Mouse (Mus musculus): ENCODE results near the gene Heatr9.

Gene Heatr9

GRCm38 (mm10) chr11:83522075-83522474 lies at the start of gene Heatr9:
TSS of gene Heatr9 (minus strand) at chr11:83522175.
- 91% methylated on average over 3 of the region's 3 CpGs for WGBS

GRCm38 (mm10) chr11:83570189-83570588 lies 48.2 kb upstream of the Heatr9 start:
- WGBS = 97% methylated on average over 2 of the region's 2 CpGs

GRCm38 (mm10) chr11:83569249-83569648 lies 47.3 kb upstream of the Heatr9 start:
- 94% methylated on average over 7 of the region's 7 CpGs for WGBS

GRCm38 (mm10) chr11:83568786-83569185 lies 46.8 kb upstream of the Heatr9 start:
- 94% methylated on average over 3 of the region's 3 CpGs for WGBS

- 91% methylated on average over 9 of the region's 9 CpGs for WGBS
Measured at GRCm38 (mm10) chr11:83568061-83568460, 46.1 kb upstream of the Heatr9 start.

GRCm38 (mm10) chr11:83567311-83567710 lies 45.3 kb upstream of the Heatr9 start:
- WGBS = 75% methylated on average over 7 of the region's 7 CpGs

GRCm38 (mm10) chr11:83563754-83564153 lies 41.8 kb upstream of the Heatr9 start:
- WGBS = 60% methylated on average over 2 of the region's 2 CpGs

GRCm38 (mm10) chr11:83562311-83562887 lies 40.4 kb upstream of the Heatr9 start:
- WGBS = 75% methylated on average over 6 of the region's 6 CpGs

- WGBS = 78% methylated on average over 6 of the region's 6 CpGs
Measured at GRCm38 (mm10) chr11:83560405-83560804, 38.4 kb upstream of the Heatr9 start.

GRCm38 (mm10) chr11:83557074-83557473 lies 35.1 kb upstream of the Heatr9 start:
- WGBS = 69% methylated on average over 10 of the region's 10 CpGs

GRCm38 (mm10) chr11:83556085-83556781 lies 34.3 kb upstream of the Heatr9 start:
- WGBS = 18% methylated on average over 8 of the region's 8 CpGs

- WGBS = 85% methylated on average over 5 of the region's 5 CpGs
Measured at GRCm38 (mm10) chr11:83551668-83552067, 29.7 kb upstream of the Heatr9 start.

- 76% methylated on average over 7 of the region's 7 CpGs for WGBS
Measured at GRCm38 (mm10) chr11:83551037-83551436, 29.1 kb upstream of the Heatr9 start.

GRCm38 (mm10) chr11:83550186-83550632 lies 28.2 kb upstream of the Heatr9 start:
- WGBS = 89% methylated on average over 5 of the region's 5 CpGs

- 85% methylated on average over 3 of the region's 3 CpGs for WGBS
Measured at GRCm38 (mm10) chr11:83544214-83544613, 22.2 kb upstream of the Heatr9 start.

- 88% methylated on average over 3 of the region's 3 CpGs for WGBS
Measured at GRCm38 (mm10) chr11:83541415-83541814, 19.4 kb upstream of the Heatr9 start.

GRCm38 (mm10) chr11:83540931-83541330 lies 19.0 kb upstream of the Heatr9 start:
- WGBS = 91% methylated on average over 2 of the region's 2 CpGs

- WGBS = 91% methylated on average over 3 of the region's 3 CpGs
Measured at GRCm38 (mm10) chr11:83538705-83539314, 16.8 kb upstream of the Heatr9 start.

- WGBS = 85% methylated on average over 3 of the region's 3 CpGs
Measured at GRCm38 (mm10) chr11:83536831-83537230, 14.9 kb upstream of the Heatr9 start.

- WGBS = 35% methylated on average over 13 of the region's 13 CpGs
Measured at GRCm38 (mm10) chr11:83534609-83535423, 12.8 kb upstream of the Heatr9 start.

- 75% methylated on average over 8 of the region's 8 CpGs for WGBS
Measured at GRCm38 (mm10) chr11:83534143-83534542, 12.2 kb upstream of the Heatr9 start.

GRCm38 (mm10) chr11:83533192-83533591 lies 11.2 kb upstream of the Heatr9 start:
- 93% methylated on average over 1 of the region's 1 CpGs for WGBS

All from cerebral cortex, adult 2 months (tissue).